Mouse (Mus musculus): ENCODE results near the gene Enox1.

DNA sequence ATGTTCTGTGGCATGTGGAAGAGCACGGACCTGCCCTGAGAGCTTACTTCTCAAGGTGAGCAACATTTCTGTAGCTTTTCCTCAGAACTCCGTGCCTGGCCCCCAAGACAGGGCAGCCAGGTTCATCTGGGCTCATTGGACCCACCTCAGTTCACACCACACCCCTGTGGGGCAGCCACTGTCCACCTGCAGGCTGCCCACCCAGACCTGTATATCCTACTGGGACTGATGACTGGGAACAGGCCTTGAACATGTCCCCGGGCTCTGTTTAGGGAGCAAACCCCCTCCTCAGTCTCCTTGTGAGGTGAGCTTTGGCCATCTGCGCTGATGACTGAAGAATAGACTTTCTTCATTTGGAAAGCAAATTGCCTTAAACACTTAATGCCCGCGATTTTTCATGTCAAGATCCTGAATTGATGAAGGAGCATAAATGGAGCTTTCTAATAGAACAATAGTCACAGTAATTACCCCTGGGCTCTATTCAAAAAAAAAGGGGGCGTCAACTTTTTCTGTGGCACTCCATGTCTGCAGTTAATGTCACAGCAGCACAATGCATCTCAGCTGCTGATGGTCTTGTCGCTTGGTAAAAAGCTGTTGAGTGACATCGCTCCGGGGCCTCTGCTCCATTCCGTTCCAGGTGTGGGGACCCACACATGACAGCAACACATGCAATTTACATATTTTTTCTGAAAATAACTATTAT lies 436.7 kb downstream of the Enox1 start:
- TF ChIP-seq CTCF (IDR thresholded peaks at IDR 0.05; ENCODE audit: low read depth, low read length): no peak
- no peak for TF ChIP-seq POLR2A (IDR thresholded peaks at IDR 0.05; ENCODE audit: borderline replicate concordance, low read depth, low read length)
